Mouse (Mus musculus): Measurements from ENCODE around the gene Kifc1. TPM values are rescaled to one million over a fixed set of nuclear protein-coding genes. Genes with fewer than 3 reads are reported as not detected.
A peak's percentile ranks its signal among the peaks of the same experiment; 100 is the strongest.
"Not testable (repeated sequence)": the region's sequence is repeated elsewhere in the genome, so short reads cannot be mapped to it uniquely, and the experiment has no call there.

Gene Kifc1
- polyA plus RNA-seq, 1 experiment from 2014 or later = 4.6 TPM

DNA sequence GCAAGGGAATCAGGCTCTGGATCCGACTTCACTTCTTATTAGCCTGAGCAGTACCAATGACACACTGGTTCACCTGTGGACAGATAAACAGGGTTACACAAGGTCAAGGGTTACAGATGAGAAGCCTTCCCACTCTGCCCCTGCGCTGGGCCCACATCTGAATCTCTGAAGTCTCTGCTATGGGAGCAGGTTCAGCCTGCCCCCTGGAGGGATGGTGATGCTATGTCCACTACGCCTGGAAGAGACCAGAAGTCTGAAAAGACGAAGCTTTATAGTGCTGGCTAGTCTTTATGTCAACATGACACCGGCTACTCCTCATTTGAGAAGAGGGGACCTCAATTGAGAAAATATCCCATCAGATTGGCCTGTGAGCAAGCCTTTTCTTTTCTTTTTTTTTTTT lies 14.7 kb downstream of the Kifc1 start:
- not testable (repeated sequence) for H3K9ac ChIP-seq (replicated peaks; ENCODE audit: low read depth, low read length); H3K4me2 ChIP-seq (ENCODE audit: low read length); H3K27me3 ChIP-seq (replicated peaks; ENCODE audit: control insufficient read depth, insufficient read depth, low read length); H3K9me3 ChIP-seq (ENCODE audit: control insufficient read depth, low read length); H3K4me1 ChIP-seq (replicated peaks; ENCODE audit: control insufficient read depth, insufficient read depth, low read length); ATAC-seq; H3K36me3 ChIP-seq (ENCODE audit: control insufficient read depth, insufficient read depth); H3K27ac ChIP-seq (ENCODE audit: low read length); H3K4me3 ChIP-seq (replicated peaks; ENCODE audit: low read length)
- WGBS = 76% methylated on average over 5 of the region's 5 CpGs

DNA sequence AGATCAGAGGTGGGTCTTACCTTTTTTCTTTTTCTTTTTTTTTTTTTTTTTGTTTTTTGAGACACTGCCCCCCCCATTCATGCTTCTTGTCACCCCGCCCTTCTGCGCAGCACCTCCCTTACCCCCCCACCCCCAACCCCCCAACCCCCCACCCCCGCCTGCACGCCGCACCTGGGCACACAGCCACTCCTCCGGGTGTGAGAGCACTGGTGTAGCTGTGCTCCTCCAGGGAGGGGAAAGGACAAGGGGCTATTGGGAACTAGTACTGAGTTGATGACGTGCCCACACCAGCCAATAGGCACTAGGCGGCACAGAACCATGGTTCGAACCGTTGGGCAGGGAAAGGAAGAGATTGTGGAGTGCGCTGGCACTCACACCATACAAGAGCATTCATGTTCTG lies 16.1 kb downstream of the Kifc1 start:
- no peak for ATAC-seq
- no peak overlapping the region for H3K27ac ChIP-seq (ENCODE audit: low read length)
- 85% methylated on average over 11 of the region's 11 CpGs for WGBS

DNA sequence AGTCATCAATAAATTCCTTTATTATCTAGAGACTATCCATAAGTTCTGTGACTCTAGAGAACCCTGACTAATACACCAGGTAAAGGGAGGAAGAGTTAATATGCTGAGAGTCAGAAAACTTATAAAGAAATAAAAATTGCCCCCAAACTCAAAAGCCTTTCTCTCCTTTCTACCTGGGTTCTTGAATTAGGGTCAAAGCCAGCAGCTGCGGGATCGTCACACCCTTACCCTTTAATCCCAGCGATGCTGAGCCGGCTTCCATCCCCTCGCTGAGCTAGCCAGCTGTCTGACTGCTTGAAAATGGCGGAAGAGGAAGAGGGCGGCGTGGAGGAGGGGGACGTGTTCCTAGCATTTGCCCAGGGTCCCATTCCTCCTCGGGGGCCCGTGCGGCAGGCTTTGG lies 16.9 kb downstream of the Kifc1 start, which contains the start of gene Gm7029:
Gene Gm7029 (plus strand): TSS at position 301 of the 400 bp plus-strand sequence.
- not testable (repeated sequence) for H3K9ac ChIP-seq (replicated peaks; ENCODE audit: low read depth, low read length); H3K4me2 ChIP-seq (ENCODE audit: low read length); H3K27ac ChIP-seq (ENCODE audit: low read length); H3K27me3 ChIP-seq (replicated peaks; ENCODE audit: control insufficient read depth, insufficient read depth, low read length); ATAC-seq; H3K9me3 ChIP-seq (ENCODE audit: control insufficient read depth, low read length); H3K36me3 ChIP-seq (ENCODE audit: control insufficient read depth, insufficient read depth); H3K4me1 ChIP-seq (replicated peaks; ENCODE audit: control insufficient read depth, insufficient read depth, low read length); H3K4me3 ChIP-seq (replicated peaks; ENCODE audit: low read length)
- WGBS = 87% methylated on average over 3 of the region's 12 CpGs

More for the DNA sequence above, 16.1 kb downstream of the Kifc1 start:
- Histone ChIP-seq H3K9ac (replicated peaks; ENCODE audit: low read depth, low read length) (no peak overlapping the region), H3K27me3 (replicated peaks; ENCODE audit: control insufficient read depth, insufficient read depth, low read length) (no peaks in the 10 kb centered on the region), H3K4me3 (replicated peaks; ENCODE audit: low read length) (no peak overlapping the region), H3K36me3 (ENCODE audit: control insufficient read depth, insufficient read depth) (no peaks in the 10 kb centered on the region), H3K4me2 (ENCODE audit: low read length) (no peak overlapping the region), H3K9me3 (ENCODE audit: control insufficient read depth, low read length) (no peaks in the 10 kb centered on the region), H3K4me1 (replicated peaks; ENCODE audit: control insufficient read depth, insufficient read depth, low read length) (no peaks in the 10 kb centered on the region)

DNA sequence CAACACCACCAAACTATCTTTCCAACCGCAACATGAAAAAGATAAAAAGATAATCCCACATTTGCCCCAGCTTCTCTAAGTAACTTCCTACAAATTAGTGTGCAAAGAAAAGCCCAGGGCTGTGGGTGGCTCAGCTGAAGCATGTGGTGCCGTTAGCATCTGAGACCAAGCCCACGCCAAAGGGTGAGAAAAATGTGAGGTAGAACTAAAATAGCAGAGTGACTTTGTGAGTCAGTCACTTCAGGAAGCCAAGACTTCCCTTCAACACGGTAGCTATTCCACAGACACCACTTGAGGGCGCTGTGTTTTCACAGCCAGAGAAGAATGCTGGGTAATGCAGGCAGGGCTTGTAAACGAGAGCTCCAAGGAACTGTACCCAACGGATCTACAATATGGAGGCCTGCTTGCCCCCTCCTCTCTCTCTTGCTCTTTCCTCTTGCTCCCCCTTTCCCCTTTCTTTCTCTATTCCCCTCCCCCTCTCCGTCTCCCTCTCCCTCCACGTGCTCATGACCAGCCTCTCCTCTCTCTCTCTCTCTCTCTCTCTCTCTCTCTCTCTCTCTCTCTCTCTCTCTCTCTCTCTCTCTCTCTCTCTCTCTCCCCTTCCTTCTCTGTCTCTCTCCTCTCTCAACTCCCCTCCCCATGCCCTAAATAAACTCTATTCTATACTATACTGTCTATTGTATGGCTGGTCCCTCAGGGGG lies 25.0 kb downstream of the Kifc1 start:
- Histone ChIP-seq H3K27me3 (replicated peaks; ENCODE audit: control insufficient read depth, insufficient read depth, low read length) (no peaks in the 10 kb centered on the region), H3K9me3 (ENCODE audit: control insufficient read depth, low read length) (no peaks in the 10 kb centered on the region), H3K9ac (replicated peaks; ENCODE audit: low read depth, low read length) (no peak overlapping the region), H3K36me3 (ENCODE audit: control insufficient read depth, insufficient read depth) (no peaks in the 10 kb centered on the region), H3K27ac (ENCODE audit: low read length) (no peak overlapping the region), H3K4me1 (replicated peaks; ENCODE audit: control insufficient read depth, insufficient read depth, low read length) (no peaks in the 10 kb centered on the region), H3K4me2 (ENCODE audit: low read length) (no peak overlapping the region), H3K4me3 (replicated peaks; ENCODE audit: low read length) (no peak overlapping the region)
- 43% methylated on average over 9 of the region's 9 CpGs for WGBS
- ATAC-seq = no peak

DNA sequence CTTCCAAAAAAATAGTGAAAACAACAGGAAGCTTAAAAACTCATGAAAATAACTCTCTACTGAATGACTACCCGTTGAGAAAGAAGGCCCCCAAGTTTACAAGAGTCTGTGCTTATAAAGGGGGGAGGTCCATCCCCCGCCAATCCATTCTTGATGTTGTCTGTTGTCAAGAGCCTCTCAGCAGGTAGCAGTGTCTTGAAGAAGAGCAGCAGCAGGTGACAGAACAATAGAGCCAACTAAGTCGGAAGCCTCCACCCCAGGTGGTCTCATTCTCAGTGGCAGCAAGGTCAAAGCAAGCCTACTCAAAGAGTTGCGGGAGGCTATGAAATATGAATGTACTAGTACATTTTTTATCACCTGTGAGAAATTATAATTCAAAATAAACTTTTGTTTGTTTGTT lies 32.6 kb downstream of the Kifc1 start:
- 0 out of 2 replicates have a peak, but pooled peaks cover 2% of the 10 kb centered on the region for H3K9me3 ChIP-seq (ENCODE audit: control insufficient read depth, low read length)
- no peak overlapping the region for H3K4me3 ChIP-seq (replicated peaks; ENCODE audit: low read length)
- no peak overlapping the region for H3K9ac ChIP-seq (replicated peaks; ENCODE audit: low read depth, low read length)
- no peaks in the 10 kb centered on the region for H3K4me1 ChIP-seq (replicated peaks; ENCODE audit: control insufficient read depth, insufficient read depth, low read length)
- ATAC-seq = no peak
- no peaks in the 10 kb centered on the region for H3K27me3 ChIP-seq (replicated peaks; ENCODE audit: control insufficient read depth, insufficient read depth, low read length)
- WGBS = 74% methylated on average over 4 of the region's 4 CpGs
- no peak overlapping the region for H3K4me2 ChIP-seq (ENCODE audit: low read length)
- H3K36me3 ChIP-seq (ENCODE audit: control insufficient read depth, insufficient read depth) = no peaks in the 10 kb centered on the region
- H3K27ac ChIP-seq (ENCODE audit: low read length) = no peak overlapping the region

DNA sequence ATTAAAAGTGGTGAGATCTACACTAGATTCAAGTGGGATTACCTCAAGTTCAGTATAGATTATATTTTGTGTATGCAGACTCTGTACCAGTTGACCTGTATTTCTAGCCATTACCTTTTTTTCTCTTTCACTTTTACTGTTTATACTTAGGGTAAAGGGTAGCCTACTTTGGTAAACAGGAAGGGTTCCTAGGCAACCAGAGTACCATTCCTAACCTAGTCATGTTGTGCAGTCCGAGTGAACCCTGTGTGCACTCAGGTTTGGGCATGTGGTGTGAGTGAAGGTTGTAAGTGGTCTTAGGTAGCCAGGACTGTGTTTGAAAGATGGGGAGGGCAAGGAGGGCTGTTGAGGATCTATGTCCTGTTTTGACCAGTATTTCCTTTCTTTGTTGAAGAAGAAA lies 39.1 kb downstream of the Kifc1 start:
- H3K4me3 ChIP-seq (replicated peaks; ENCODE audit: low read length) = no peak overlapping the region
- peaks cover 5% of the 10 kb centered on the region for H3K36me3 ChIP-seq (ENCODE audit: control insufficient read depth, insufficient read depth)
- no peaks in the 10 kb centered on the region for H3K4me1 ChIP-seq (replicated peaks; ENCODE audit: control insufficient read depth, insufficient read depth, low read length)
- H3K4me2 ChIP-seq (ENCODE audit: low read length) = no peak overlapping the region
- H3K27me3 ChIP-seq (replicated peaks; ENCODE audit: control insufficient read depth, insufficient read depth, low read length) = no peaks in the 10 kb centered on the region
- no peak overlapping the region for H3K9ac ChIP-seq (replicated peaks; ENCODE audit: low read depth, low read length)
- ATAC-seq = no peak
- H3K9me3 ChIP-seq (ENCODE audit: control insufficient read depth, low read length) = no peaks in the 10 kb centered on the region
- no peak overlapping the region for H3K27ac ChIP-seq (ENCODE audit: low read length)
- WGBS = 79% methylated on average over 1 of the region's 1 CpGs

DNA sequence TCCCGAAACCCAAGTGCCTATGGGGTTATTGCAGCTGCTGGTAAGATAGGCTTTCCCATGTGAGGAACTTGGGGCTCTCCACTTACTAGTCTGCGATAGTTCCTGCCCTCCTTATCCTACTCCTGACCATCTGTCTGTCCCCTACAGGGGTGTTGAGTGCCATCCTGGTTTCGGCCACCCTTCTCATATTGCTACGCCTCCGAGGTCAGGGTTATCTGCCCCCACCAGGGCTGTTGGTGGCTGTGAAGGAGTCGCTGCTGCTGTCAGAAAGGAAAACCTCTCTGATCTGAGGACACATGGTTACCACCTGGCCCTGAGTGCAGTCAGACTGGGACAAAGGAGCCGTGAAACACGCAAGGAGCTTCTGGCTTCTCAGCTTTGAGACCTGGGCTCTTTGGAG lies 42.3 kb downstream of the Kifc1 start:
- WGBS = 94% methylated on average over 8 of the region's 8 CpGs
- H3K9me3 ChIP-seq (ENCODE audit: control insufficient read depth, low read length) = no peaks in the 10 kb centered on the region
- H3K9ac ChIP-seq (replicated peaks; ENCODE audit: low read depth, low read length) = no peak overlapping the region
- H3K27ac ChIP-seq (ENCODE audit: low read length) = no peak overlapping the region
- H3K4me3 ChIP-seq (replicated peaks; ENCODE audit: low read length) = no peak overlapping the region
- no peak for ATAC-seq
- peaks cover 12% of the 10 kb centered on the region for H3K4me1 ChIP-seq (replicated peaks; ENCODE audit: control insufficient read depth, insufficient read depth, low read length)
- peaks cover 5% of the 10 kb centered on the region for H3K36me3 ChIP-seq (ENCODE audit: control insufficient read depth, insufficient read depth)
- no peak overlapping the region for H3K4me2 ChIP-seq (ENCODE audit: low read length)
- H3K27me3 ChIP-seq (replicated peaks; ENCODE audit: control insufficient read depth, insufficient read depth, low read length) = no peaks in the 10 kb centered on the region

DNA sequence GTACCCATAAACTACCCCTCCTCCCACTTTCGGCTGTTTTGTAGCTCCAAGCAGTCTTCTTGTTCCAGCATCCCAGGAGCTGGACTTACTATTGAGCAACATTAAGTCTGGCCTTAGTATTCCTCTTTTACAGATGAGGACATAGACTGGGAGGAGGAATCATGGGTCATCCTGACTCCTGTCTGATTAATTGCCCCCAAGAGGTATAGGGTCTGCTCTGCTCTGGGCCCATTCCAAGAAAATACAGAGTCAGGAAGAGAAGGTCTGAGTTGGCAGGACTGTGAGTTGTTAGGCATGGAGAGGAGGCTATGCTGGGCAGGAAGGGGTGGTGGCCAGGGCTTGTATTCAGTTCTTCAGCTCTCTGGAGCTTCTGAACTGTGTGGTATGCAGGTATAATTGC lies 46.3 kb downstream of the Kifc1 start:
- WGBS = 69% methylated on average over 1 of the region's 1 CpGs
- H3K27ac ChIP-seq (ENCODE audit: low read length) = no peak overlapping the region

DNA sequence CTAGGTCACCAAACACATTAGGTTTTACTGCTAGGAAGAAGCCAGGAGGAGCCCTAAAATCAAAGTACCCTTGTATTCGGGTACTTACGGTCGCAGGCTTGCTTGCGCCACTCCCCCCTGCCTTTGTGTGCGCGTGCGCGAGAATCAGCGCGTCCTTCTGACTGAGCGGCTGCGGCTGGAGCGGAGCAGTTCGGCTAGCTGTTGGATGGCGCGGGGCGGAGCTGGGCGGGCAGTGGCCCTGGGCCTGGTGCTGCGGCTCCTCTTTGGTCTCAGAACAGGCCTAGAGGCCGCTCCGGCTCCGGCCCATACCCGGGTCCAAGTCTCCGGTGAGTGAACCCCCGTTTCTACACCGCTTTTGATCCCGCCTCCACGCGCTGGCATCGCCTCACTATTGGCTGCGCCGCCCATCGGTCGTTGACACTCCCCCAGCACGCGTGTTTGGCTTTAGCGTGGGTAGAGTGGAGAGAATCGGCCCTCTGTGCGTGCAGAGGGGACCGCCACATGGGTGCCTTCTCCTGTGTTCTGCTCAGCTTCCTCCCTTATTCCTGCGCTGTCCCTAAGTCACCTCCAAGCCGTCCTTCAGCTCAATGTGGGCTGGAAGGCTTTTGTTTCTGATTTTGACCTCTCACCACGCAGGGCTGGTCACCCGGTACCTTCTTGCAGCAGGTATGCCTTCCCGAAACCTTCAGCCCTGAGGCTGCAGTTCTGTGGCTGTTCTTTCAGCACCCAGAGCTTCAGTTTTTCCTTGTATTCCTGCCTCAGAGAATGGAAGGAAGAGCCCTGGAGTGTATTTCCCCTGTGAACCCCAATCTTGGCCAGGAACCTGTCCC lies 47.3 kb downstream of the Kifc1 start, which contains the start of gene Cd320:
Gene Cd320 (plus strand): TSS at position 126 of the 830 bp plus-strand sequence.
- Histone ChIP-seq H3K27me3 (replicated peaks; ENCODE audit: control insufficient read depth, insufficient read depth, low read length) (no peaks in the 10 kb centered on the region), H3K4me1 (replicated peaks; ENCODE audit: control insufficient read depth, insufficient read depth, low read length) (peaks cover 12% of the 10 kb centered on the region), H3K27ac (ENCODE audit: low read length) (peak within 1 kb of the TSS; percentile 74), H3K4me3 (replicated peaks; ENCODE audit: low read length) (peak within 1 kb of the TSS; percentile 94), H3K4me2 (ENCODE audit: low read length) (peak within 1 kb of the TSS; percentile 71), H3K36me3 (ENCODE audit: control insufficient read depth, insufficient read depth) (peaks cover 4% of the 10 kb centered on the region; the same call in 1 of the 2 replicates), H3K9me3 (ENCODE audit: control insufficient read depth, low read length) (no peaks in the 10 kb centered on the region), H3K9ac (replicated peaks; ENCODE audit: low read depth, low read length) (peak within 1 kb of the TSS; percentile 80)
- WGBS = under 1% methylated on average over 45 of the region's 45 CpGs
- peak; percentile 97 for ATAC-seq

More for the DNA sequence above, 46.3 kb downstream of the Kifc1 start:
- H3K36me3 ChIP-seq (ENCODE audit: control insufficient read depth, insufficient read depth) = peaks cover 5% of the 10 kb centered on the region
- no peak overlapping the region; the same call in 1 of the 2 replicates for H3K4me3 ChIP-seq (replicated peaks; ENCODE audit: low read length)
- H3K27me3 ChIP-seq (replicated peaks; ENCODE audit: control insufficient read depth, insufficient read depth, low read length) = no peaks in the 10 kb centered on the region
- no peaks in the 10 kb centered on the region for H3K9me3 ChIP-seq (ENCODE audit: control insufficient read depth, low read length)
- no peak overlapping the region for H3K9ac ChIP-seq (replicated peaks; ENCODE audit: low read depth, low read length)
- H3K4me2 ChIP-seq (ENCODE audit: low read length) = peak overlapping the region; percentile 71
- no peak for ATAC-seq
- peaks cover 12% of the 10 kb centered on the region for H3K4me1 ChIP-seq (replicated peaks; ENCODE audit: control insufficient read depth, insufficient read depth, low read length)

Measured in forebrain, embryonic 16.5 days (tissue).